Mouse (Mus musculus): ENCODE results near the gene Gm20388.

Gene Gm20388

GRCm38 (mm10) chr8:122437708-122438331, 2527.2 kb downstream of the Gm20388 start:
- no peak for DNase-seq

GRCm38 (mm10) chr8:122439336-122439735, 2528.7 kb downstream of the Gm20388 start:
- no peak for DNase-seq

GRCm38 (mm10) chr8:122441326-122441725, 2530.7 kb downstream of the Gm20388 start:
- DNase-seq, result no peak

GRCm38 (mm10) chr8:122442356-122442755, 2531.7 kb downstream of the Gm20388 start:
- no peak for DNase-seq

- DNase-seq, result peak; percentile 53
These were observed 2532.1 kb downstream of the Gm20388 start for GRCm38 (mm10) chr8:122442781-122443180.

GRCm38 (mm10) chr8:122443262-122444006, 2532.8 kb downstream of the Gm20388 start, which contains the start of gene Mvd:
Gene Mvd, minus strand, starts transcription at chr8:122443422.
- peak; percentile 100 for DNase-seq

GRCm38 (mm10) chr8:122444058-122444748, 2533.6 kb downstream of the Gm20388 start:
- peak; percentile 69 for DNase-seq

- peak; percentile 27 for DNase-seq
These were observed 2534.6 kb downstream of the Gm20388 start for GRCm38 (mm10) chr8:122445203-122445602.

- DNase-seq, result no peak
These were observed 2540.6 kb downstream of the Gm20388 start for GRCm38 (mm10) chr8:122451161-122451703.

- no peak for DNase-seq
These were observed 2541.5 kb downstream of the Gm20388 start for GRCm38 (mm10) chr8:122452154-122452553.

- DNase-seq, result no peak
These were observed 2543.8 kb downstream of the Gm20388 start for GRCm38 (mm10) chr8:122454409-122454808.

GRCm38 (mm10) chr8:122457171-122457570, 2546.5 kb downstream of the Gm20388 start:
- no peak for DNase-seq

GRCm38 (mm10) chr8:122459218-122459900, 2548.7 kb downstream of the Gm20388 start:
- DNase-seq, result no peak

- DNase-seq, result no peak
These were observed 2549.3 kb downstream of the Gm20388 start for GRCm38 (mm10) chr8:122459990-122460389.

GRCm38 (mm10) chr8:122460524-122461472, 2550.2 kb downstream of the Gm20388 start, which contains the start of gene Snai3:
Gene Snai3, minus strand, starts transcription at chr8:122460733.
- DNase-seq, result peak; percentile 67

- no peak for DNase-seq
These were observed 2551.0 kb downstream of the Gm20388 start for GRCm38 (mm10) chr8:122461473-122462148.

GRCm38 (mm10) chr8:122462510-122462909, 2551.9 kb downstream of the Gm20388 start:
- no peak for DNase-seq

GRCm38 (mm10) chr8:122463651-122464640, 2553.3 kb downstream of the Gm20388 start:
- no peak for DNase-seq

- no peak for DNase-seq
These were observed 2554.3 kb downstream of the Gm20388 start for GRCm38 (mm10) chr8:122464985-122465384.

- DNase-seq, result no peak
These were observed 2557.2 kb downstream of the Gm20388 start for GRCm38 (mm10) chr8:122467816-122468215.
